Comparison of ENCODE assay signal across 7 mouse cellular contexts in genomic region chr19:55253239-55253569, GRCm38 (mm10). TPM values are rescaled to one million over a fixed set of nuclear protein-coding genes. Genes with fewer than 3 reads are reported as not detected.
A peak's percentile ranks its signal among the peaks of the same experiment; 100 is the strongest.
DNase-seq lines count a peak whose midpoint lies in the region; ATAC-seq and TF ChIP-seq lines count a peak whose summit lies in the region.

No protein-coding gene starts in this region.

- H3K4me3 ChIP-seq in neural tube, embryonic 11.5 days (ENCODE audit: low read depth, low read length), result peak overlapping the region; percentile 54
- peak overlapping the region; percentile 50 for H3K4me3 ChIP-seq in embryonic fibroblast, embryonic 13.5 days (ENCODE audit: insufficient read depth, low read length)
- H3K4me3 ChIP-seq in intestine, embryonic 15.5 days (replicated peaks), result peak overlapping the region; percentile 81
- H3K4me3 ChIP-seq in midbrain, embryonic 14.5 days (replicated peaks; ENCODE audit: low read depth, low read length), result peak overlapping the region; percentile 51

- no peak for TF ChIP-seq CTCF in embryonic fibroblast, embryonic 13.5 days (IDR thresholded peaks at IDR 0.05; ENCODE audit: borderline replicate concordance, insufficient read depth, low read length)

- H3K36me3 ChIP-seq in neural tube, embryonic 11.5 days (ENCODE audit: control insufficient read depth, insufficient read depth, low read length), result no peaks in the 10 kb centered on the region
- H3K36me3 ChIP-seq in intestine, embryonic 15.5 days, result no peaks in the 10 kb centered on the region
- no peaks in the 10 kb centered on the region for H3K36me3 ChIP-seq in midbrain, embryonic 14.5 days (ENCODE audit: control insufficient read depth, insufficient read depth, low read length)

- peak; percentile 32 for DNase-seq in neural tube, embryonic 11.5 days (ENCODE audit: low spot score)
- no peak for DNase-seq in neural tube, embryonic 10.5 days (ENCODE audit: extremely low spot score, low spot score)
- DNase-seq in midbrain, embryonic 14.5 days, result no peak
- no peak for DNase-seq in adrenal gland, adult 8-10 months
- no peak for DNase-seq in gastrocnemius, postnatal 36 days

- H3K4me1 ChIP-seq in neural tube, embryonic 11.5 days (ENCODE audit: control insufficient read depth, insufficient read depth, low read length), result peaks cover 3% of the 10 kb centered on the region; the same call in 1 of the 2 replicates
- H3K4me1 ChIP-seq in embryonic fibroblast, embryonic 13.5 days (ENCODE audit: control insufficient read depth, insufficient read depth, low read length), result peaks cover 8% of the 10 kb centered on the region
- peaks cover 8% of the 10 kb centered on the region; the same call in 1 of the 2 replicates for H3K4me1 ChIP-seq in intestine, embryonic 15.5 days (replicated peaks)
- peaks cover 13% of the 10 kb centered on the region for H3K4me1 ChIP-seq in midbrain, embryonic 14.5 days (ENCODE audit: control insufficient read depth, insufficient read depth, low read length)

- intact Hi-C loops in gastrocnemius, postnatal 36 days (cut with DNase I), result no loop called here

- no peak overlapping the region for H3K27ac ChIP-seq in neural tube, embryonic 11.5 days (ENCODE audit: low read depth, low read length)
- peak overlapping the region; percentile 35; the same call in 1 of the 2 replicates for H3K27ac ChIP-seq in embryonic fibroblast, embryonic 13.5 days (ENCODE audit: insufficient read depth, low read length)
- peak overlapping the region; percentile 94 for H3K27ac ChIP-seq in intestine, embryonic 15.5 days
- no peak overlapping the region for H3K27ac ChIP-seq in midbrain, embryonic 14.5 days (replicated peaks; ENCODE audit: low read depth, low read length)

- H3K27me3 ChIP-seq in neural tube, embryonic 11.5 days (ENCODE audit: control insufficient read depth, insufficient read depth, low read length), result no peaks in the 10 kb centered on the region
- no peaks in the 10 kb centered on the region for H3K27me3 ChIP-seq in intestine, embryonic 15.5 days (replicated peaks)
- no peaks in the 10 kb centered on the region for H3K27me3 ChIP-seq in midbrain, embryonic 14.5 days (ENCODE audit: control insufficient read depth, insufficient read depth, low read length)

- H3K4me2 ChIP-seq in neural tube, embryonic 11.5 days (ENCODE audit: low read depth), result peak overlapping the region; percentile 96
- H3K4me2 ChIP-seq in intestine, embryonic 15.5 days (replicated peaks), result peak overlapping the region; percentile 82
- H3K4me2 ChIP-seq in midbrain, embryonic 14.5 days (ENCODE audit: low read length), result peak overlapping the region; percentile 96

- TF ChIP-seq POLR2A in embryonic fibroblast, embryonic 13.5 days (IDR thresholded peaks at IDR 0.05; ENCODE audit: low read depth, low read length), result no peak

- no peaks in the 10 kb centered on the region for H3K9me3 ChIP-seq in neural tube, embryonic 11.5 days (ENCODE audit: control insufficient read depth, low read length)
- H3K9me3 ChIP-seq in intestine, embryonic 15.5 days, result no peaks in the 10 kb centered on the region
- no peaks in the 10 kb centered on the region for H3K9me3 ChIP-seq in midbrain, embryonic 14.5 days (ENCODE audit: control insufficient read depth, low read length)

- H3K9ac ChIP-seq in neural tube, embryonic 11.5 days (ENCODE audit: low read length), result peak overlapping the region; percentile 80
- peak overlapping the region; percentile 89 for H3K9ac ChIP-seq in intestine, embryonic 15.5 days
- H3K9ac ChIP-seq in midbrain, embryonic 14.5 days (replicated peaks; ENCODE audit: low read length), result peak overlapping the region; percentile 68

- ATAC-seq in neural tube, embryonic 11.5 days (ENCODE audit: insufficient read depth, low FRiP score, low TSS enrichment), result no peak
- peak; percentile 1; the same call in 1 of the 2 replicates for ATAC-seq in intestine, embryonic 15.5 days
- 0 out of 2 replicates have a peak, but pooled peaks have one; percentile 4 for ATAC-seq in midbrain, embryonic 14.5 days (ENCODE audit: low FRiP score, low TSS enrichment)

- WGBS in neural tube, embryonic 11.5 days, result 6% methylated on average over 9 of the region's 9 CpGs
- 2% methylated on average over 9 of the region's 9 CpGs for WGBS in intestine, embryonic 15.5 days
- 3% methylated on average over 9 of the region's 9 CpGs for WGBS in midbrain, embryonic 14.5 days

RNA-seq across cellular contexts. Expression of gene Acsl5, which starts 1.5 kb away (rescaled TPM):
- polyA plus RNA-seq in neural tube, embryonic 11.5 days (2014; fragmentation: Nextera tagmentation; extraction: Ambion mirVana), result 19.4 and 20.8 TPM in 2 replicates
- polyA plus RNA-seq in embryonic fibroblast, embryonic 13.5 days (2011; ENCODE audit: insufficient read length, low read depth, missing spikeins), result 46.9 and 61.0 TPM in 2 replicates
- polyA plus RNA-seq in intestine, embryonic 15.5 days (2015; fragmentation: Nextera tagmentation; extraction: Ambion mirVana), result 315 and 329 TPM in 2 replicates
- 7.3 and 12.6 TPM in 2 replicates for polyA plus RNA-seq in midbrain, embryonic 14.5 days (2014; fragmentation: Nextera tagmentation; extraction: Ambion mirVana)
- 100 to 1,000 TPM in 1 of 4 experiments, 10 to 100 TPM in 3; 47.1 to 132 (median 70.1) TPM for total RNA-seq in adrenal gland, adult 8-10 months (2022)
- total RNA-seq in gastrocnemius, postnatal 36 days (2021), result 1 to 10 TPM; 2.9 to 3.8 TPM

RNA-seq across cellular contexts. Expression of gene Gucy2g, which starts 12.2 kb away (rescaled TPM):
- polyA plus RNA-seq in neural tube, embryonic 11.5 days (2014; fragmentation: Nextera tagmentation; extraction: Ambion mirVana), result not detected in 2 replicates
- not detected in 2 replicates for polyA plus RNA-seq in embryonic fibroblast, embryonic 13.5 days (2011; ENCODE audit: insufficient read length, low read depth, missing spikeins)
- not detected in 2 replicates for polyA plus RNA-seq in intestine, embryonic 15.5 days (2015; fragmentation: Nextera tagmentation; extraction: Ambion mirVana)
- polyA plus RNA-seq in midbrain, embryonic 14.5 days (2014; fragmentation: Nextera tagmentation; extraction: Ambion mirVana), result 0.07 and 0.18 TPM in 2 replicates
- total RNA-seq in adrenal gland, adult 8-10 months (2022), result not detected
- under 1 TPM; 0.07 to 0.08 TPM for total RNA-seq in gastrocnemius, postnatal 36 days (2021)

Comparison
In these comparisons a context has a peak if more than half of its experiments do, and no peak if none do; other contexts are left out.
1. H3K27ac ChIP-seq: peak in embryonic fibroblast, embryonic 13.5 days (single experiment) and intestine, embryonic 15.5 days (single experiment); none in neural tube, embryonic 11.5 days (single experiment) and midbrain, embryonic 14.5 days (single experiment).
2. Peak in every context shown above with its lines, with median percentiles within 50 percentile points of each other: H3K4me2 ChIP-seq, H3K4me3 ChIP-seq and H3K9ac ChIP-seq.